36 mouse cellular contexts compared by ENCODE assay signal in genomic region chr12:16994291-16994690, GRCm38 (mm10). TPM values are rescaled to one million over a fixed set of nuclear protein-coding genes. Genes with fewer than 3 reads are reported as not detected.
"Had no signal": no experiment of that assay in that cellular context is flagged by ENCODE, and none has a peak within 500 bp of the region (broad histone marks: within the 10 kb centered on the region; RNA-seq: fewer than 3 reads in every experiment).

No protein-coding gene starts in this region.

- H3K36me3 ChIP-seq: hindbrain, embryonic 15.5 days; intestine, embryonic 15.5 days had no signal

- H3K4me3 ChIP-seq: heart, embryonic 10.5 days; heart, embryonic 12.5 days; heart, embryonic 13.5 days; heart, embryonic 15.5 days; hindbrain, embryonic 10.5 days; hindbrain, embryonic 12.5 days; hindbrain, embryonic 13.5 days; hindbrain, embryonic 15.5 days; intestine, embryonic 15.5 days; kidney, embryonic 15.5 days; layer of hippocampus, adult 2 months had no signal

- H3K27ac ChIP-seq: heart, embryonic 10.5 days; heart, embryonic 13.5 days; heart, embryonic 15.5 days; hindbrain, embryonic 10.5 days; hindbrain, embryonic 12.5 days; hindbrain, embryonic 13.5 days; hindbrain, embryonic 14.5 days; hindbrain, embryonic 15.5 days; hindbrain, postnatal 0 days; intestine, embryonic 15.5 days; kidney, embryonic 15.5 days; kidney, postnatal 0 days; layer of hippocampus, adult 2 months had no signal

- ATAC-seq: hindbrain, embryonic 16.5 days; hindbrain, postnatal 0 days; inflammation-experienced regulatory T-cells, adult 6 months; intestine, embryonic 15.5 days; intestine, embryonic 16.5 days; intestine, postnatal 0 days had no signal

- H3K4me2 ChIP-seq: heart, embryonic 11.5 days; heart, embryonic 12.5 days; heart, embryonic 13.5 days; heart, embryonic 15.5 days; hindbrain, embryonic 12.5 days; hindbrain, embryonic 13.5 days; hindbrain, embryonic 14.5 days; hindbrain, embryonic 15.5 days; intestine, embryonic 15.5 days; kidney, embryonic 15.5 days had no signal

- H3K9ac ChIP-seq: heart, embryonic 12.5 days; heart, embryonic 13.5 days; heart, embryonic 15.5 days; hindbrain, embryonic 12.5 days; hindbrain, embryonic 13.5 days; hindbrain, embryonic 14.5 days; hindbrain, embryonic 15.5 days; intestine, embryonic 15.5 days; kidney, embryonic 15.5 days had no signal

- H3K9me3 ChIP-seq: heart, embryonic 10.5 days; heart, embryonic 12.5 days; heart, embryonic 13.5 days; heart, embryonic 15.5 days; hindbrain, embryonic 10.5 days; hindbrain, embryonic 12.5 days; hindbrain, embryonic 13.5 days; hindbrain, embryonic 15.5 days; intestine, embryonic 15.5 days; kidney, embryonic 15.5 days had no signal

- H3K27me3 ChIP-seq: heart, embryonic 15.5 days; intestine, embryonic 15.5 days had no signal

- DNase-seq: heart, postnatal 10 days; heart, postnatal 14 days; heart, postnatal 36 days; heart, postnatal 4 days; kidney, adult 11 months; kidney, adult 18-20 months; kidney, adult 2 months; kidney, adult 8-10 months; kidney, adult 9 months; kidney, postnatal 10 days; kidney, postnatal 14 days; kidney, postnatal 25 days; kidney, postnatal 36 days; kidney, postnatal 4 days; layer of hippocampus, adult 9-11 months; layer of hippocampus, postnatal 36 days had no signal

RNA-seq across cellular contexts. Expression of gene 2410004P03Rik, which starts 17.2 kb away (rescaled TPM):
- polyA plus RNA-seq: heart, embryonic 13.5 days; heart, embryonic 14.5 days had no signal
